Mouse (Mus musculus): ENCODE measurements at regions not wholly inside any gene's neighbourhood (a gene's known extent, or its start where the extent isn't known, plus 50 kb on each side); places are given as distances from the start of the nearest gene placed in this dataset.

- no peak for ATAC-seq (ENCODE audit: low FRiP score)
Observed at GRCm38 (mm10) chr8:23314275-23315123, 903.3 kb downstream of the Mrps31 start.

GRCm38 (mm10) chr8:23319556-23319955 lies 908.4 kb downstream of the Mrps31 start:
- DNase-seq (ENCODE audit: low spot score) (peak; percentile 26), ATAC-seq (ENCODE audit: low FRiP score) (no peak)
- Histone ChIP-seq H3K36me3 (ENCODE audit: control insufficient read depth, insufficient read depth, low read length) (no peaks in the 10 kb centered on the region), H3K4me2 (replicated peaks; ENCODE audit: low read depth, low read length) (no peak overlapping the region), H3K4me3 (ENCODE audit: low read depth, low read length) (no peak overlapping the region), H3K9me3 (ENCODE audit: control insufficient read depth, low read length) (no peaks in the 10 kb centered on the region), H3K27me3 (ENCODE audit: control insufficient read depth, insufficient read depth, low read length) (no peaks in the 10 kb centered on the region), H3K9ac (ENCODE audit: low read depth, low read length) (no peak overlapping the region), H3K27ac (ENCODE audit: low read depth, low read length) (no peak overlapping the region), H3K4me1 (replicated peaks; ENCODE audit: control insufficient read depth, insufficient read depth, low read length) (no peaks in the 10 kb centered on the region)
- 68% methylated on average over 9 of the region's 9 CpGs for WGBS

More at GRCm38 (mm10) chr8:23314275-23315123, 903.3 kb downstream of the Mrps31 start:
- H3K4me2 ChIP-seq (replicated peaks; ENCODE audit: low read depth, low read length), result no peak overlapping the region
- no peak for DNase-seq (ENCODE audit: low spot score)
- no peak overlapping the region for H3K27ac ChIP-seq (ENCODE audit: low read depth, low read length)
- H3K9ac ChIP-seq (ENCODE audit: low read depth, low read length), result no peak overlapping the region
- no peaks in the 10 kb centered on the region for H3K27me3 ChIP-seq (ENCODE audit: control insufficient read depth, insufficient read depth, low read length)
- H3K9me3 ChIP-seq (ENCODE audit: control insufficient read depth, low read length), result peaks cover 3% of the 10 kb centered on the region; the same call in 1 of the 2 replicates
- no peaks in the 10 kb centered on the region for H3K4me1 ChIP-seq (replicated peaks; ENCODE audit: control insufficient read depth, insufficient read depth, low read length)
- no peaks in the 10 kb centered on the region for H3K36me3 ChIP-seq (ENCODE audit: control insufficient read depth, insufficient read depth, low read length)
- WGBS, result 77% methylated on average over 16 of the region's 16 CpGs
- no peak overlapping the region for H3K4me3 ChIP-seq (ENCODE audit: low read depth, low read length)

GRCm38 (mm10) chr8:23321166-23321565 lies 910.0 kb downstream of the Mrps31 start:
- DNase-seq (ENCODE audit: low spot score) (no peak), ATAC-seq (ENCODE audit: low FRiP score) (no peak)
- no peaks in the 10 kb centered on the region for H3K9me3 ChIP-seq (ENCODE audit: control insufficient read depth, low read length)
- no peaks in the 10 kb centered on the region for H3K4me1 ChIP-seq (replicated peaks; ENCODE audit: control insufficient read depth, insufficient read depth, low read length)
- H3K27ac ChIP-seq (ENCODE audit: low read depth, low read length), result no peak overlapping the region
- no peaks in the 10 kb centered on the region for H3K27me3 ChIP-seq (ENCODE audit: control insufficient read depth, insufficient read depth, low read length)
- H3K4me3 ChIP-seq (ENCODE audit: low read depth, low read length), result no peak overlapping the region
- WGBS, result 57% methylated on average over 5 of the region's 5 CpGs
- no peak overlapping the region for H3K4me2 ChIP-seq (replicated peaks; ENCODE audit: low read depth, low read length)
- H3K9ac ChIP-seq (ENCODE audit: low read depth, low read length), result no peak overlapping the region
- no peaks in the 10 kb centered on the region for H3K36me3 ChIP-seq (ENCODE audit: control insufficient read depth, insufficient read depth, low read length)

GRCm38 (mm10) chr8:23327283-23327682 lies 916.1 kb downstream of the Mrps31 start:
- 94% methylated on average over 4 of the region's 4 CpGs for WGBS
- Histone ChIP-seq H3K4me2 (replicated peaks; ENCODE audit: low read depth, low read length) (no peak overlapping the region), H3K4me1 (replicated peaks; ENCODE audit: control insufficient read depth, insufficient read depth, low read length) (no peaks in the 10 kb centered on the region), H3K27ac (ENCODE audit: low read depth, low read length) (no peak overlapping the region), H3K36me3 (ENCODE audit: control insufficient read depth, insufficient read depth, low read length) (no peaks in the 10 kb centered on the region), H3K9me3 (ENCODE audit: control insufficient read depth, low read length) (no peaks in the 10 kb centered on the region), H3K27me3 (ENCODE audit: control insufficient read depth, insufficient read depth, low read length) (no peaks in the 10 kb centered on the region), H3K4me3 (ENCODE audit: low read depth, low read length) (no peak overlapping the region), H3K9ac (ENCODE audit: low read depth, low read length) (no peak overlapping the region)
- DNase-seq (ENCODE audit: low spot score), result no peak
- no peak for ATAC-seq (ENCODE audit: low FRiP score)

GRCm38 (mm10) chr8:23344161-23344560 lies 933.0 kb downstream of the Mrps31 start:
- Histone ChIP-seq H3K4me2 (replicated peaks; ENCODE audit: low read depth, low read length) (no peak overlapping the region), H3K9me3 (ENCODE audit: control insufficient read depth, low read length) (peaks cover 3% of the 10 kb centered on the region; the same call in 1 of the 2 replicates), H3K4me3 (ENCODE audit: low read depth, low read length) (no peak overlapping the region), H3K4me1 (replicated peaks; ENCODE audit: control insufficient read depth, insufficient read depth, low read length) (no peaks in the 10 kb centered on the region), H3K27ac (ENCODE audit: low read depth, low read length) (no peak overlapping the region), H3K9ac (ENCODE audit: low read depth, low read length) (no peak overlapping the region), H3K27me3 (ENCODE audit: control insufficient read depth, insufficient read depth, low read length) (no peaks in the 10 kb centered on the region), H3K36me3 (ENCODE audit: control insufficient read depth, insufficient read depth, low read length) (no peaks in the 10 kb centered on the region)
- peak; percentile 70 for DNase-seq (ENCODE audit: low spot score)
- no peak for ATAC-seq (ENCODE audit: low FRiP score)
- 25% methylated on average over 4 of the region's 4 CpGs for WGBS

- Histone ChIP-seq H3K4me1 (replicated peaks; ENCODE audit: control insufficient read depth, insufficient read depth, low read length) (no peaks in the 10 kb centered on the region), H3K4me3 (ENCODE audit: low read depth, low read length) (no peak overlapping the region), H3K9ac (ENCODE audit: low read depth, low read length) (no peak overlapping the region), H3K4me2 (replicated peaks; ENCODE audit: low read depth, low read length) (no peak overlapping the region), H3K36me3 (ENCODE audit: control insufficient read depth, insufficient read depth, low read length) (no peaks in the 10 kb centered on the region), H3K27me3 (ENCODE audit: control insufficient read depth, insufficient read depth, low read length) (no peaks in the 10 kb centered on the region), H3K9me3 (ENCODE audit: control insufficient read depth, low read length) (no peaks in the 10 kb centered on the region), H3K27ac (ENCODE audit: low read depth, low read length) (no peak overlapping the region)
- 88% methylated on average over 15 of the region's 15 CpGs for WGBS
- ATAC-seq (ENCODE audit: low FRiP score) (no peak), DNase-seq (ENCODE audit: low spot score) (no peak)
Observed at GRCm38 (mm10) chr8:23351367-23351930, 940.3 kb downstream of the Mrps31 start.

- H3K4me2 ChIP-seq (replicated peaks; ENCODE audit: low read depth, low read length), result no peak overlapping the region
- 58% methylated on average over 6 of the region's 6 CpGs for WGBS
- no peaks in the 10 kb centered on the region for H3K9me3 ChIP-seq (ENCODE audit: control insufficient read depth, low read length)
- no peaks in the 10 kb centered on the region for H3K4me1 ChIP-seq (replicated peaks; ENCODE audit: control insufficient read depth, insufficient read depth, low read length)
- H3K4me3 ChIP-seq (ENCODE audit: low read depth, low read length), result no peak overlapping the region
- no peak overlapping the region for H3K27ac ChIP-seq (ENCODE audit: low read depth, low read length)
- ATAC-seq (ENCODE audit: low FRiP score) (no peak), DNase-seq (ENCODE audit: low spot score) (peak; percentile 16)
- H3K36me3 ChIP-seq (ENCODE audit: control insufficient read depth, insufficient read depth, low read length), result no peaks in the 10 kb centered on the region
- H3K27me3 ChIP-seq (ENCODE audit: control insufficient read depth, insufficient read depth, low read length), result no peaks in the 10 kb centered on the region
- no peak overlapping the region for H3K9ac ChIP-seq (ENCODE audit: low read depth, low read length)
Observed at GRCm38 (mm10) chr8:23352259-23353106, 941.3 kb downstream of the Mrps31 start.

GRCm38 (mm10) chr8:23360061-23360622 lies 949.0 kb downstream of the Mrps31 start:
- Histone ChIP-seq H3K27ac (ENCODE audit: low read depth, low read length) (peak overlapping the region; percentile 33; the same call in 1 of the 2 replicates), H3K4me2 (replicated peaks; ENCODE audit: low read depth, low read length) (no peak overlapping the region), H3K4me3 (ENCODE audit: low read depth, low read length) (no peak overlapping the region), H3K4me1 (replicated peaks; ENCODE audit: control insufficient read depth, insufficient read depth, low read length) (peaks cover 7% of the 10 kb centered on the region; the same call in 1 of the 2 replicates), H3K36me3 (ENCODE audit: control insufficient read depth, insufficient read depth, low read length) (no peaks in the 10 kb centered on the region), H3K9ac (ENCODE audit: low read depth, low read length) (no peak overlapping the region), H3K27me3 (ENCODE audit: control insufficient read depth, insufficient read depth, low read length) (no peaks in the 10 kb centered on the region), H3K9me3 (ENCODE audit: control insufficient read depth, low read length) (peaks cover 3% of the 10 kb centered on the region)
- ATAC-seq (ENCODE audit: low FRiP score) (no peak), DNase-seq (ENCODE audit: low spot score) (peak; percentile 39)
- WGBS, result 41% methylated on average over 12 of the region's 12 CpGs

Measured in hindbrain, embryonic 11.5 days (tissue).